Mouse (Mus musculus): ENCODE results near the gene Sema3b.

Sema3b gene

DNA sequence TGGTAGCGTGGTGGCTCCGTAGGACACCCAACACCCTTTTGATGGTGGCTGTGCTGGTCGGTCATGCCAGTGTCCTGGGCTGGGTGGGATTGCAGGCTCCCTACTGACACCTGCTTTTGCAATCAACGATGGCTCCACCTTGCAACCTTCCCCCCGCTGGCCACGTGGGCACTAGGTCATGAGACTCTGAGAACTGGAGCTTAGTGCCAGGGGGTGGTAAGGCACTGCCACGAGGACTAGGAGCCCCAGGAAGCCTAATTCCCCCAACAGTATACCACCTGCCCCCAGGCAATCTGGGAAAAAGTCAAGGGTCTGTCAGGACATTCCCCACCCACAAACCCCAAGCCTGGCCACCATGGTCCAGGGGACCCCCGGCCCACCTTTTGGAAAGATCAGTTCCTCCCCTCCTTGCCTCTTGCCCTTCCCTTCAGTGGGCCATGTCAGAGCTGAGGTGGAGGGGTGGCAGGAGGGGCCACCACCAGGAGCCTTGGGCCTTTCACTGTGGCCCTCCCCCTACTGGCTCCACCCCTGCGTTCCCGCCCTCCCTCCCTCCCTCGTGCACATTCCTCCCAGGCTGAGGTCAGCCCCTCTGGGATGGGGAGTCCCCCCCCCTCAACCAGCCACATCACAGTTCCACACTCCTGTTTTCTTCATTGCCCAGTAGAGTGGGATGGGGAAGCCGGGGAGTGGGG, at the start of gene Sema3b:
TSS of gene Sema3b (minus strand) at position 489 of the 692 bp plus-strand sequence.
- in situ Hi-C loops (cut with MboI; ENCODE audit: low pct_unique_long_range_greater_than_20kb in 1 of 2, low sequenced_read_pairs in 2 of 2, unreplicated experiment in 1 of 2): loop anchor here in 1 of 2 experiments (5.0 kb wide), 1 partner anchor 33 kb away; no protein-coding TSS in a partner anchor

DNA sequence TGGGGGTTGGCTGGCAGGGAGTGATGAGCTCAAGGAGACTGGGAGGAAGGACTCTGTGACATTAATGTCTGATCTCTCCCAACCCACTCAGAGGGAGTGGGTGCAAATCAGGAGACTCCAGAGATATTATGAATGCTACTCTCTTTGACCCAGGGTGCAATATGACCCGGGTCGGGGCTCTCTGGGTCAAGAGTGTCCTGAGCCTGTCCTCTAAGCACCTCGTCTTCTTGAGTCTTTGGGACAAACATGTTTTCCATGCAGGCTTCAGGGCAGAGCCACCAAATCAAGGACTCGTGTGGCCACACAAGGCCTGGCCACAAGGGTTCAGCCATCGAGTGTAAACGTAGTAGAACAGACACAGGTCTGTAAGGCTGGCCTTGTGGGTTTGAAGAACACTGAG, 49.1 kb upstream of the Sema3b start:
- in situ Hi-C loops (cut with MboI; ENCODE audit: low pct_unique_long_range_greater_than_20kb in 1 of 2, low sequenced_read_pairs in 2 of 2, unreplicated experiment in 1 of 2): no loop called here

- in situ Hi-C loops (cut with MboI; ENCODE audit: low pct_unique_long_range_greater_than_20kb in 1 of 2, low sequenced_read_pairs in 2 of 2, unreplicated experiment in 1 of 2): no loop called here
These were observed 48.1 kb upstream of the Sema3b start for GRCm38 (mm10) chr9:107657144-107657543.

- in situ Hi-C loops (cut with MboI; ENCODE audit: low pct_unique_long_range_greater_than_20kb in 1 of 2, low sequenced_read_pairs in 2 of 2, unreplicated experiment in 1 of 2): no loop called here
These were observed 45.6 kb upstream of the Sema3b start for GRCm38 (mm10) chr9:107654585-107654984.

- in situ Hi-C loops (cut with MboI; ENCODE audit: low pct_unique_long_range_greater_than_20kb in 1 of 2, low sequenced_read_pairs in 2 of 2, unreplicated experiment in 1 of 2): no loop called here
These were observed 44.4 kb upstream of the Sema3b start for GRCm38 (mm10) chr9:107653474-107653873.

GRCm38 (mm10) chr9:107650708-107651481, 41.9 kb upstream of the Sema3b start:
- in situ Hi-C loops (cut with MboI; ENCODE audit: low pct_unique_long_range_greater_than_20kb in 1 of 2, low sequenced_read_pairs in 2 of 2, unreplicated experiment in 1 of 2): no loop called here

GRCm38 (mm10) chr9:107650225-107650624, 41.2 kb upstream of the Sema3b start:
- in situ Hi-C loops (cut with MboI; ENCODE audit: low pct_unique_long_range_greater_than_20kb in 1 of 2, low sequenced_read_pairs in 2 of 2, unreplicated experiment in 1 of 2): no loop called here

GRCm38 (mm10) chr9:107648767-107649166, 39.7 kb upstream of the Sema3b start:
- in situ Hi-C loops (cut with MboI; ENCODE audit: low pct_unique_long_range_greater_than_20kb in 1 of 2, low sequenced_read_pairs in 2 of 2, unreplicated experiment in 1 of 2): no loop called here

DNA sequence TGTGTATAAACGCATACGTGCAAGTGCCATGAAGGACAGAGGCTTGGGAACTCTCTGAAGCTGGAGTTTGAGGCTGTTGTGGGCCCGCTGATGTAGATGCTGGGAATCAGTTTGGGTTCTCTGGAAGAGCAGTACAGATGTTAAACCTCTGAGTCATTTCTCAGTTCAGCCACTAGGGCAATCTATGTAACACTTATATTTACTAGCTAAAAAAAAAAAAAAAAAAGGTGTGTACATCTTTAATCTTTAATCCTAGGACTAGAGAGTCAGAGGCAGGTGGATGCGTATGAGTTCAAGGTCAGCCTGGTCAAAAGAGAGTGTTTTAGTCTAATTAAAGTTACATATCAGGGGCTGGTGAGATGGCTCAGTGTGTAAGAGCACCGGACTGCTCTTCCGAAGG, 37.9 kb upstream of the Sema3b start:
- in situ Hi-C loops (cut with MboI; ENCODE audit: low pct_unique_long_range_greater_than_20kb in 1 of 2, low sequenced_read_pairs in 2 of 2, unreplicated experiment in 1 of 2): no loop called here

DNA sequence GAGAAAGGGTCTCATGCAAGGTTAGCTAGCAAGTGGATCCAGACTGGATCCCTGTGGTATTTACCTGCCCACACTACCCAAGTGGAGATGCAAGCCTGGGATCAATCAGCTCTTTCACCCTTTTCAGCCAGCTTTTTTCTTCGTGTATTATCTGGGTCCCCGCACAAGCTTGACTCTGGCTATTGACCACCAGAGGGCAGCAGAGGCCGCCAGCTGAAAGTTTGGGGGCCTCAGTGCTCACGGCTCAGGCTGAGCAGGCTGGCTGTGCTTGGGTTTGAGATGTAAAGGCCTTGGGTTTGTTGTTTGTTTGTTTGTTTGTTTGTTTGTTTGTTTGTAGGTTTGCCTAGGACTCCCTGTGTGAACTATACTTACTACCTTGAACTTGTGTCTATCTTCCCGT, 36.5 kb upstream of the Sema3b start:
- in situ Hi-C loops (cut with MboI; ENCODE audit: low pct_unique_long_range_greater_than_20kb in 1 of 2, low sequenced_read_pairs in 2 of 2, unreplicated experiment in 1 of 2): no loop called here

GRCm38 (mm10) chr9:107645153-107645510, 36.1 kb upstream of the Sema3b start:
- in situ Hi-C loops (cut with MboI; ENCODE audit: low pct_unique_long_range_greater_than_20kb in 1 of 2, low sequenced_read_pairs in 2 of 2, unreplicated experiment in 1 of 2): no loop called here

GRCm38 (mm10) chr9:107644495-107645152, 35.6 kb upstream of the Sema3b start:
- in situ Hi-C loops (cut with MboI; ENCODE audit: low pct_unique_long_range_greater_than_20kb in 1 of 2, low sequenced_read_pairs in 2 of 2, unreplicated experiment in 1 of 2): loop anchor here (5.0 kb wide), 2 partner anchors 37 to 87 kb away; partner anchors contain the start of gene Sema3b (in 1 of the 2)

DNA sequence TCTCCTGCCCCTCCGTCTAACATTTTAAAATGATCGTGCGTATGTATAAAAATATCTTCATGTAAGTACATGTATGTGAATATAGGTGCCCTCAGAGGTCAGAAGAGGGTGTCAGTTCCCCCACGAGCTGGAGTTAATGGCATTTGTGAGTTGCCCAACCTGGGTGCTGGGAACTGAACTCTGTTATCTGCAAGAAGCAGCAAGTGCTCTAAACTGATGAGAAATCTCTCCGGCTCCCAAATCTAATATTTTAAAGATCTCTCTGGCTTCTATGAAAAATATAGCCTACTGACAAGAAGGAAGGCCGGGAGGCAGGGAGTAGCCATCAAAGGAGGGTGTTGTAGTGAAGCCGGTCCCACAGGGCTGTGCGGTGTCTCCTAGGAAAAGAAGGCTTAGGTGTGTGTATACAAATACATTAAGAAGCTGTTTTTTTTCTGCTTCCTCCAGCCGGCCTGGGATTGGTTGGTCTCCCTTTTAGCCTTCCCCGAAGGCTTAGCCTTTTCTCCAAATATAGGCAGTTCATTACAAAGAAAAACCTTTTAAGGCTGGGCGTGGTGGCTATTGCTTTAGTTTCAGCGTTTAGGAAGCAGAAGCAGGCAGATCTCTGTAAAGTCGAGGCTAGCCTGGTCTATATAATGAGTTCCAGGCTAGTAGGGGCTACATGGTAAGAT, 34.6 kb upstream of the Sema3b start:
- in situ Hi-C loops (cut with MboI; ENCODE audit: low pct_unique_long_range_greater_than_20kb in 1 of 2, low sequenced_read_pairs in 2 of 2, unreplicated experiment in 1 of 2): loop anchor here (5.0 kb wide), 2 partner anchors 36 to 86 kb away; partner anchors contain the start of gene Sema3b (in 1 of the 2)

- in situ Hi-C loops (cut with MboI; ENCODE audit: low pct_unique_long_range_greater_than_20kb in 1 of 2, low sequenced_read_pairs in 2 of 2, unreplicated experiment in 1 of 2): loop anchor here (5.0 kb wide), 2 partner anchors 34 to 84 kb away; partner anchors contain the start of gene Sema3b (in 1 of the 2)
These were observed 32.6 kb upstream of the Sema3b start for GRCm38 (mm10) chr9:107641666-107642065.

DNA sequence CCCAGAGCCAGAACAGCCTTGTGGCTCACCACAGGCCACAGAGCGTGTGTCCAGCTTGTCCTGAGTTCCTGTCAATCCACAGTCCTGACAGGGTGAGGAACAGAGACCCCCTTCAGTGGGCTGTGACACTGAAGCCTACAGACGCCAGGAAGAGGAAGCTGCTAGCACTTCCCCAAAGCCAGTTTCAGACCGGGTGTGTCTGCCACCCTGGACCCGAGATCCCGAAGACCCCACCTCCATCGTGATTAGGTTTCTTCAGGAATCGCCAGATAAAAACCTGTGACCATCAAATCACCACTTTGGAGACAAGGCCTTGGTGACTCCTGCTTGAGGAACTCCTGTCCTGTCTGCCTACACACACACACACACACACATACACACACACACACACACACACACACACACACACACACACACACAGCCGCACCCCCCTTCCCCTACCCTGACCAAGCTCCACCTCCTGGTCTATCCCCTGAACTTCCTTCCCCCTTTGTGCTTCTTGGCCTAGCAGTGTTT, 31.3 kb upstream of the Sema3b start:
- in situ Hi-C loops (cut with MboI; ENCODE audit: low pct_unique_long_range_greater_than_20kb in 1 of 2, low sequenced_read_pairs in 2 of 2, unreplicated experiment in 1 of 2): loop anchor here (5.0 kb wide), 2 partner anchors 33 to 83 kb away; partner anchors contain the start of gene Sema3b (in 1 of the 2)

- in situ Hi-C loops (cut with MboI; ENCODE audit: low pct_unique_long_range_greater_than_20kb in 1 of 2, low sequenced_read_pairs in 2 of 2, unreplicated experiment in 1 of 2): no loop called here
These were observed 28.0 kb upstream of the Sema3b start for GRCm38 (mm10) chr9:107637070-107637469.

DNA sequence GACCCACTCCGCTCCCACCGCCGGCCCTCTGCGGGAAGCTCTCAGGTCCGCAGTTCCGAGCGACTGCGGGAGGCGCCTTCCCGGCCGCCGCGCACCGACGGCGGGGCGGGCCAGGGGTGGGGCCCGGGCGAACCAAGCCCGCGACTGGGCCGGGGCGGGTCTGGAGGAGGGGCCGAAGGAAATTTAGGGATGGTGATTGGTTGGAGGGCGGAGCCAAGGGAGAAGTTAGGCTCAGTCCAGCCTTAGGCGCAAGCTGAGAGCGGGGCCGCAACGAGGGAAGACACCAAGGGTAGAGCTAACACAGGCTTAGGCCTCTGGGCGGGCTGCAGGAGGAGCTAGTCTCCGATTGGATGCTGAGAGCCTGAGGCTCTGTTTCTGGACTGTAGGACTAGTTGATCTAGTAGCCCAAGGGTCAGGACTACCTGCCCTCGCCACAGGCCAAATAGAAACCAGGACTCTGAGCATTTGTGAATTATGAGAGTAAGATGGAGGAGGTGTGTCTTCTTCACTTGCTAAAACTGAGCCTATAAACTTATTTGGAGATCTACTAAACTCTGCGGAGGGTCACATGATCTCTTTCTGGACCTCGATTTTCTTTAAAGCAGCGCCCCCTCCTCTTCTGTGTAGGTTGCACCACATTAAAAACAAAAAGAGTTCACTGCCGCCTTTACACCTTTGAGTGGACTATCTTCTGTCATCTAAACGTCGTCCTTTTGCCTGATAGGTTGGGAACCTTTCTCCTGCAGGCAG, 26.4 kb upstream of the Sema3b start, which contains the start of gene Gnai2:
TSS of gene Gnai2 (minus strand) at position 89 of the 750 bp plus-strand sequence.
- in situ Hi-C loops (cut with MboI; ENCODE audit: low pct_unique_long_range_greater_than_20kb in 1 of 2, low sequenced_read_pairs in 2 of 2, unreplicated experiment in 1 of 2): no loop called here
